Mouse (Mus musculus): ENCODE measurements around the gene Mrps7. TPM values are rescaled to one million over a fixed set of nuclear protein-coding genes. Genes with fewer than 3 reads are reported as not detected.

The Mrps7 gene
- 3.8 TPM for polyA plus RNA-seq (2014; fragmentation: Illumina TruSeq; extraction: RNeasy Lipid Tissue Mini Kit (QIAGEN cat#74804))

GRCm38 (mm10) chr11:115603476-115604303, at the start of gene Mrps7, which contains the start of gene Gga3:
Mrps7 (plus strand) TSS chr11:115603925.
Gga3 (minus strand) TSS chr11:115604051.

GRCm38 (mm10) chr11:115564064-115564809, 39.5 kb upstream of the Mrps7 start, which contains the start of gene Nup85:
Nup85 (plus strand) TSS chr11:115564434.

GRCm38 (mm10) chr11:115612410-115613137, 8.8 kb downstream of the Mrps7 start, which contains the start of gene Mif4gd:
Mif4gd (minus strand) TSS chr11:115612969.

GRCm38 (mm10) chr11:115627705-115628464, 24.2 kb downstream of the Mrps7 start, which contains the start of gene Slc25a19:
Slc25a19 (minus strand) TSS chr11:115628295.

Other genes with a start within 250 kb of the Mrps7 start
- 1.3 TPM for gene Hid1, start 236.2 kb upstream of the Mrps7 start, polyA plus RNA-seq (2014; fragmentation: Illumina TruSeq; extraction: RNeasy Lipid Tissue Mini Kit (QIAGEN cat#74804))
- 0.46 TPM for gene Cdr2l, start 222.0 kb upstream of the Mrps7 start, polyA plus RNA-seq (2014; fragmentation: Illumina TruSeq; extraction: RNeasy Lipid Tissue Mini Kit (QIAGEN cat#74804))
- 5.3 TPM for gene Mrpl58, start 200.2 kb upstream of the Mrps7 start, polyA plus RNA-seq (2014; fragmentation: Illumina TruSeq; extraction: RNeasy Lipid Tissue Mini Kit (QIAGEN cat#74804))
- gene Atp5h, start 184.0 kb upstream of the Mrps7 start, polyA plus RNA-seq (2014; fragmentation: Illumina TruSeq; extraction: RNeasy Lipid Tissue Mini Kit (QIAGEN cat#74804)), result 364 TPM
- gene Kctd2, start 183.8 kb upstream of the Mrps7 start, polyA plus RNA-seq (2014; fragmentation: Illumina TruSeq; extraction: RNeasy Lipid Tissue Mini Kit (QIAGEN cat#74804)), result 21.3 TPM
- gene Trim80, start 163.4 kb upstream of the Mrps7 start, polyA plus RNA-seq (2014; fragmentation: Illumina TruSeq; extraction: RNeasy Lipid Tissue Mini Kit (QIAGEN cat#74804)), result not detected
- not detected for gene Slc16a5, start 141.5 kb upstream of the Mrps7 start, polyA plus RNA-seq (2014; fragmentation: Illumina TruSeq; extraction: RNeasy Lipid Tissue Mini Kit (QIAGEN cat#74804))
- gene Armc7, start 128.3 kb upstream of the Mrps7 start, polyA plus RNA-seq (2014; fragmentation: Illumina TruSeq; extraction: RNeasy Lipid Tissue Mini Kit (QIAGEN cat#74804)), result 0.86 TPM
- gene Nt5c, start 112.1 kb upstream of the Mrps7 start, polyA plus RNA-seq (2014; fragmentation: Illumina TruSeq; extraction: RNeasy Lipid Tissue Mini Kit (QIAGEN cat#74804)), result 0.63 TPM
- 20.2 TPM for gene Jpt1, start 89.5 kb upstream of the Mrps7 start, polyA plus RNA-seq (2014; fragmentation: Illumina TruSeq; extraction: RNeasy Lipid Tissue Mini Kit (QIAGEN cat#74804))
- 2,747 TPM for gene Sumo2, start 67.6 kb upstream of the Mrps7 start, polyA plus RNA-seq (2014; fragmentation: Illumina TruSeq; extraction: RNeasy Lipid Tissue Mini Kit (QIAGEN cat#74804))
- 46.6 TPM for gene Nup85, start 39.5 kb upstream of the Mrps7 start, polyA plus RNA-seq (2014; fragmentation: Illumina TruSeq; extraction: RNeasy Lipid Tissue Mini Kit (QIAGEN cat#74804))
- gene Gga3, start 126 bp downstream of the Mrps7 start, polyA plus RNA-seq (2014; fragmentation: Illumina TruSeq; extraction: RNeasy Lipid Tissue Mini Kit (QIAGEN cat#74804)), result 4.0 TPM
- gene Mif4gd, start 9.0 kb downstream of the Mrps7 start, polyA plus RNA-seq (2014; fragmentation: Illumina TruSeq; extraction: RNeasy Lipid Tissue Mini Kit (QIAGEN cat#74804)), result 13.5 TPM
- 2.7 TPM for gene Slc25a19, start 24.4 kb downstream of the Mrps7 start, polyA plus RNA-seq (2014; fragmentation: Illumina TruSeq; extraction: RNeasy Lipid Tissue Mini Kit (QIAGEN cat#74804))
- 115 TPM for gene Grb2, start 104.7 kb downstream of the Mrps7 start, polyA plus RNA-seq (2014; fragmentation: Illumina TruSeq; extraction: RNeasy Lipid Tissue Mini Kit (QIAGEN cat#74804))
- gene Tmem94, start 161.5 kb downstream of the Mrps7 start, polyA plus RNA-seq (2014; fragmentation: Illumina TruSeq; extraction: RNeasy Lipid Tissue Mini Kit (QIAGEN cat#74804)), result 1.1 TPM
- gene Caskin2, start 209.7 kb downstream of the Mrps7 start, polyA plus RNA-seq (2014; fragmentation: Illumina TruSeq; extraction: RNeasy Lipid Tissue Mini Kit (QIAGEN cat#74804)), result 0.51 TPM
- not detected for gene Tsen54, start 210.8 kb downstream of the Mrps7 start, polyA plus RNA-seq (2014; fragmentation: Illumina TruSeq; extraction: RNeasy Lipid Tissue Mini Kit (QIAGEN cat#74804))
- gene Llgl2, start 220.1 kb downstream of the Mrps7 start, polyA plus RNA-seq (2014; fragmentation: Illumina TruSeq; extraction: RNeasy Lipid Tissue Mini Kit (QIAGEN cat#74804)), result 2.3 TPM

Measured in ovary, adult 10 weeks (tissue).